Mouse (Mus musculus): Measurements from ENCODE around the gene 0610040J01Rik. TPM values are rescaled to one million over a fixed set of nuclear protein-coding genes. Genes with fewer than 3 reads are reported as not detected.

0610040J01Rik gene
- polyA plus RNA-seq (2012; rRNA removed) = 1.3 and 1.4 TPM in 2 replicates

DNA sequence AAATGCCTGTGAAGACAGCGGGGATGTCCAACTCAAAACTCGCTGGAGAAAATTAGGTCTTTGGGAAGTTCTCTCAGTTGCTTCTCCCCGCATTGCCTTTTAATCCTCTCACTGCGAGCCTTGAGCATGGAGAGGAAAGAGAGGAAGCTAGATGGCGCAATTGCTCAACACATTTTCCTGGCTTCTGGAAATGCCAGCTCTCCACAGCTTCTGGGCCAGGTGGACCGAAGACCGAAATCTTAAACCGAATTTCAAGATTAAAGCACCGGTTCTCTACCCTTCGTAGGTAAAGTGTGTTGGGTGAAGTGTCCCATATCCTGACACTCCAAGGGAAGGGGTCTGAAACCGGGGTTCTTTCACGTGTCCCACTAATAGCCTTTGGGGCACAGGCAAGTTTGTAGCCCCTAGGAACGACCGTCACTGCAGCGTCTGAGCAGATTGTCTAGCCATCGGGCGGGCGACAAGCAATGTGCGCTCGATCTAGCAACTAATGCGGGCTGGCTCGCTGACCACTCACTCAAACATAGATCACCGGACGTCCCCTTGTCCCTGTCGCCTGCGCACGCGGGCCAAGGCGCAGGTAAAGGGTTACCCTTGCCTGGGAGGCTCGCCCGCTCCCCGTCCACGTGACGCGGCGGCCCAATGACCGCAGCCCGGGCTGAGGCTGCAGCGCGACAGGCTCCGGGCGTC lies at the start of gene 0610040J01Rik:
Gene 0610040J01Rik, plus strand, starts transcription at position 545 of the 690 bp plus-strand sequence.
- WGBS = 3% methylated on average over 42 of the region's 42 CpGs
- H3K4me3 ChIP-seq (ENCODE audit: extremely low read depth, insufficient read depth, insufficient read length) = peak within 1 kb of the TSS; percentile 54; the same call in 1 of the 2 replicates
- H3K27me3 ChIP-seq (ENCODE audit: control insufficient read depth, insufficient read depth, low read length) = peaks cover 11% of the 10 kb centered on the region
- TF ChIP-seq POLR2A (IDR thresholded peaks at IDR 0.05; ENCODE audit: low read depth, low read length) (no peak), CTCF (IDR thresholded peaks at IDR 0.05; ENCODE audit: extremely low read depth, insufficient read depth, insufficient read length, insufficient replicate concordance) (peak; percentile 65; the same call in 1 of the 2 replicates)
- DNase-seq (ENCODE audit: low read depth in 1 of 2, low spot score in 2 of 2) = peak; percentile 54 to 67
- H3K36me3 ChIP-seq (ENCODE audit: control insufficient read depth, insufficient read depth, low read length) = no peaks in the 10 kb centered on the region
- H3K27ac ChIP-seq (ENCODE audit: insufficient read depth, low read length) = no peak within 1 kb of the TSS
- H3K4me1 ChIP-seq (ENCODE audit: control insufficient read depth, insufficient read depth, insufficient read length) = peaks cover 4% of the 10 kb centered on the region; the same call in 1 of the 2 replicates

DNA sequence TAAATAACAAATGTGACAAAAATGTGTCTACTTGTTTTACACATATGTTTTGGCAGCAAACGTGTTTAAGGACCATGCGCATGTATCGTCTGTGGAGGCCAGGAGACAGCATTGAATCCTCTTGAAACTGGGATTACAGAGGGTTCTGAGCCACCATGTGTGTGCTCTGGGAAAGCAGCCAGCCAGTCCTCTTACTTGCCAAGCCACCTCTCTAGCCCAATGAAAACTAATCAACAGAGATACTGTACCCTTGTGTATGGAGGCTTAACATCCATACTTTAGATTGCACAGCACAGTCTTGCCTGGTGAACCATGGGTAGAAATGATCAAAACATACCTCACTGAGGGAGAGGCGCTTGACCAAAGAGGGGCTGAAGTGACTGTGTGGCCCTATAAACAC lies 46.3 kb upstream of the 0610040J01Rik start:
- 94% methylated on average over 4 of the region's 4 CpGs for WGBS
- Histone ChIP-seq H3K27me3 (ENCODE audit: control insufficient read depth, insufficient read depth, low read length) (no peaks in the 10 kb centered on the region), H3K36me3 (ENCODE audit: control insufficient read depth, insufficient read depth, low read length) (no peaks in the 10 kb centered on the region), H3K4me1 (ENCODE audit: control insufficient read depth, insufficient read depth, insufficient read length) (no peaks in the 10 kb centered on the region), H3K4me3 (ENCODE audit: extremely low read depth, insufficient read depth, insufficient read length) (no peak overlapping the region), H3K27ac (ENCODE audit: insufficient read depth, low read length) (no peak overlapping the region)
- no peak for TF ChIP-seq POLR2A (IDR thresholded peaks at IDR 0.05; ENCODE audit: low read depth, low read length)
- TF ChIP-seq CTCF (IDR thresholded peaks at IDR 0.05; ENCODE audit: extremely low read depth, insufficient read depth, insufficient read length, insufficient replicate concordance) = no peak
- no peak for DNase-seq (ENCODE audit: low read depth in 1 of 2, low spot score in 2 of 2)

DNA sequence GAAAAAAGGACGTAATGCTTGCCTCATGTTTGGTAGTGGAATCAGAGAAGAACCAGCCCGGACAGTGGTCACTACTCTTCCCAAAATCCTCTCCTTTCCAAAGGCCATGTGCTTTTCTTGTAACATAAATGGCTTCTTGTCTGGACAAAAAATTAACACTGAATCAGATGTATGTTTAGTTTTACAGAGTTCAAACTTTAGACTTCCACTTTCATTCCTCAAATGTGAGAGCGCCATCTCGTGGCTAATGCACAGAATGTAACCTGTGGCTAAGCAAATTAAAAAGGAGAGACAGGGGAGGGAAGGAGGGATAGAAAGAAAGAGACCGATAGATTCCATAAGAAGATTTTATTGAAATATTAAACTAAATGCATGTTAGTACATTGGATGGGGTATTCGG lies 45.4 kb upstream of the 0610040J01Rik start:
- Histone ChIP-seq H3K36me3 (ENCODE audit: control insufficient read depth, insufficient read depth, low read length) (no peaks in the 10 kb centered on the region), H3K27me3 (ENCODE audit: control insufficient read depth, insufficient read depth, low read length) (no peaks in the 10 kb centered on the region), H3K4me1 (ENCODE audit: control insufficient read depth, insufficient read depth, insufficient read length) (no peaks in the 10 kb centered on the region), H3K4me3 (ENCODE audit: extremely low read depth, insufficient read depth, insufficient read length) (no peak overlapping the region), H3K27ac (ENCODE audit: insufficient read depth, low read length) (no peak overlapping the region)
- DNase-seq (ENCODE audit: low read depth in 1 of 2, low spot score in 2 of 2) = peak; percentile 28 to 30
- WGBS = 38% methylated on average over 6 of the region's 6 CpGs
- TF ChIP-seq POLR2A (IDR thresholded peaks at IDR 0.05; ENCODE audit: low read depth, low read length) = no peak
- TF ChIP-seq CTCF (IDR thresholded peaks at IDR 0.05; ENCODE audit: extremely low read depth, insufficient read depth, insufficient read length, insufficient replicate concordance) = no peak

DNA sequence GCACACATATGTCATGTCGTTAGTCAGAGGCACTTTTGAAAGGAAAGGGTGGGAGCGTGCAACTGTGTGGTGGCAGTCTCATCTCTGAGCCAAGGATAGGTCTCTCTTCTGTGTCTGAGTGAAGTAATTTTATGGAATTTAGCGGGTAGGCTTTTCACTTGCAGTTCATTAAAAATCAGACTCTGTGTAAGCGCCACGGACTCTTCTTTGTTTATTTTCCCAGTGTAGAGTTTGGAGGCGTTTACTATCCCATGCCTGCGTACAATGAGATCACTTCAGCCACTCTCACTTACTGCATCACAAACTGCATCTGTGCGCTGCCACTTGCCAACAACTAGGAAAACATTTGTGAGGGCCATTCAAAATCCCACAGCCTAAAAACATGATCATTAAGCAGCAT lies 44.7 kb upstream of the 0610040J01Rik start:
- no peaks in the 10 kb centered on the region for H3K4me1 ChIP-seq (ENCODE audit: control insufficient read depth, insufficient read depth, insufficient read length)
- no peaks in the 10 kb centered on the region for H3K27me3 ChIP-seq (ENCODE audit: control insufficient read depth, insufficient read depth, low read length)
- no peak overlapping the region for H3K27ac ChIP-seq (ENCODE audit: insufficient read depth, low read length)
- H3K4me3 ChIP-seq (ENCODE audit: extremely low read depth, insufficient read depth, insufficient read length) = no peak overlapping the region
- no peak for DNase-seq (ENCODE audit: low read depth in 1 of 2, low spot score in 2 of 2)
- TF ChIP-seq POLR2A (IDR thresholded peaks at IDR 0.05; ENCODE audit: low read depth, low read length) (no peak), CTCF (IDR thresholded peaks at IDR 0.05; ENCODE audit: extremely low read depth, insufficient read depth, insufficient read length, insufficient replicate concordance) (no peak)
- 78% methylated on average over 8 of the region's 8 CpGs for WGBS
- H3K36me3 ChIP-seq (ENCODE audit: control insufficient read depth, insufficient read depth, low read length) = no peaks in the 10 kb centered on the region

DNA sequence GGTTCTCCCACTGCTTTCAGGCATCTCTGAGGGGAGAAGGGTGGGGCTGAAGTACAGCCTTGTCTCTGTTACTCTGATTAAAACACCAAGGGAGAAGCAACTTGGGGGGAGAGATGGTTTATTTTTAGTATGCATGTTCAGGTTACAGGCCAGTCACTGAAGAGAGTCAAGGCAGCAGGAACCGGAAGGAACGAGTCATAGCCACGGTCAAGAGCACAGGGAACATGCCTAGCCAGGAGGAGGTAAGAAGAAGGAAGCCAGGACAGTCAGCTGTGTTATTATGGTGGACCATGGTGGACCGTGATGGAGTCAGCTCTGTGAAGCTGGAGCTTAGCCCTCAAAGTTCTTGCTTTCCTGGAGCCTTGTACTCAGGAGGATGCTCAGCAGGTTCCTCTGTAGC lies 43.9 kb upstream of the 0610040J01Rik start:
- WGBS = 45% methylated on average over 4 of the region's 4 CpGs
- no peak overlapping the region for H3K27ac ChIP-seq (ENCODE audit: insufficient read depth, low read length)
- H3K4me3 ChIP-seq (ENCODE audit: extremely low read depth, insufficient read depth, insufficient read length) = no peak overlapping the region
- H3K27me3 ChIP-seq (ENCODE audit: control insufficient read depth, insufficient read depth, low read length) = no peaks in the 10 kb centered on the region
- DNase-seq (ENCODE audit: low read depth in 1 of 2, low spot score in 2 of 2) = no peak
- TF ChIP-seq CTCF (IDR thresholded peaks at IDR 0.05; ENCODE audit: extremely low read depth, insufficient read depth, insufficient read length, insufficient replicate concordance) (no peak), POLR2A (IDR thresholded peaks at IDR 0.05; ENCODE audit: low read depth, low read length) (no peak)
- H3K4me1 ChIP-seq (ENCODE audit: control insufficient read depth, insufficient read depth, insufficient read length) = no peaks in the 10 kb centered on the region
- no peaks in the 10 kb centered on the region for H3K36me3 ChIP-seq (ENCODE audit: control insufficient read depth, insufficient read depth, low read length)

DNA sequence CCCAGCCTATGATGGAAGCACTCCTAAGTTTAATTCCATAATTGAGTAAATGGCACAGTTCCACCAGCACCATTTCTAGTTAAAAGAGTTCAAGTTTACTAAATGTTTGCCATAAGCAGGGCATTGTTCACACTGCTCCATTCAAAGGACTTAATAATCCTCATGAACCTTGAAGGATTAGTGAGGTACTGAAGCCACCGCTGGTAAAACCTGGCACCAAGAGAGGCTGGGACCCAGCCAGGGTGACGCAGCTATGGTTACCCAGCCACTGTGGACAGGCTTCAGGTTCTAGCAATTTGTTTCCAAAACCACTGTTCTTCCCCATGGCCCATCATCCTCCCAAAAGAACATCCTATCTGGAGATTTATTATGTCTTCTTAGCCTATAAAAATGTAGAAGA lies 39.2 kb upstream of the 0610040J01Rik start:
- no peaks in the 10 kb centered on the region for H3K36me3 ChIP-seq (ENCODE audit: control insufficient read depth, insufficient read depth, low read length)
- H3K4me3 ChIP-seq (ENCODE audit: extremely low read depth, insufficient read depth, insufficient read length) = no peak overlapping the region
- DNase-seq (ENCODE audit: low read depth in 1 of 2, low spot score in 2 of 2) = no peak
- no peak for TF ChIP-seq CTCF (IDR thresholded peaks at IDR 0.05; ENCODE audit: extremely low read depth, insufficient read depth, insufficient read length, insufficient replicate concordance)
- no peak for TF ChIP-seq POLR2A (IDR thresholded peaks at IDR 0.05; ENCODE audit: low read depth, low read length)
- WGBS = 79% methylated on average over 2 of the region's 2 CpGs
- H3K4me1 ChIP-seq (ENCODE audit: control insufficient read depth, insufficient read depth, insufficient read length) = no peaks in the 10 kb centered on the region
- H3K27me3 ChIP-seq (ENCODE audit: control insufficient read depth, insufficient read depth, low read length) = no peaks in the 10 kb centered on the region
- H3K27ac ChIP-seq (ENCODE audit: insufficient read depth, low read length) = no peak overlapping the region

DNA sequence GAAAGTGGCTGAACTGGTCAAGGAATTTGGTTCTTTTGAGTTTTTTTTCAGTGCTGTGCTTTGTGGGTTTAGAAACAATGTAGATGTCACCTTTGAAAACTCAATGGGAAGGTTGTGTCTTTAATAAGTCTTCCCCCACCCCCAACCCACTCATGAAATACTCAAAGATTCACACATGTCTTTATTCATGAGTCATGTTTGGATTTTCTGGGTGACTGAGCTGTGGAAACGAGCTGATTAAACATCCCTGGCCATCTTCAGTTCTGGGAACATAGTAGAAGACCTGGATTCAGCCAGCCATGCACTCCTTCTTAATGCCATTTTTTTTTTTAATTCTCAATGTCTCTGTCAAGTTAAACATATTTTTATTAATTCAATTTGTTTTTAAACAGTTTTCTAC lies 38.6 kb upstream of the 0610040J01Rik start:
- Histone ChIP-seq H3K27me3 (ENCODE audit: control insufficient read depth, insufficient read depth, low read length) (no peaks in the 10 kb centered on the region), H3K27ac (ENCODE audit: insufficient read depth, low read length) (no peak overlapping the region), H3K36me3 (ENCODE audit: control insufficient read depth, insufficient read depth, low read length) (no peaks in the 10 kb centered on the region), H3K4me1 (ENCODE audit: control insufficient read depth, insufficient read depth, insufficient read length) (no peaks in the 10 kb centered on the region), H3K4me3 (ENCODE audit: extremely low read depth, insufficient read depth, insufficient read length) (no peak overlapping the region)
- DNase-seq (ENCODE audit: low read depth in 1 of 2, low spot score in 2 of 2) = no peak
- TF ChIP-seq POLR2A (IDR thresholded peaks at IDR 0.05; ENCODE audit: low read depth, low read length) (no peak), CTCF (IDR thresholded peaks at IDR 0.05; ENCODE audit: extremely low read depth, insufficient read depth, insufficient read length, insufficient replicate concordance) (no peak)
- WGBS = 74% methylated on average over 1 of the region's 1 CpGs

All from spleen, adult 2 months (tissue).